Mouse (Mus musculus): ENCODE results near the gene Olfr618. TPM values are rescaled to one million over a fixed set of nuclear protein-coding genes. Genes with fewer than 3 reads are reported as not detected.

Olfr618 gene
- polyA plus RNA-seq (2012; rRNA removed), result not detected in 2 replicates

GRCm38 (mm10) chr7:103589803-103590202 lies at the start of gene Olfr618:
TSS of gene Olfr618 (plus strand) at chr7:103590103.

GRCm38 (mm10) chr7:103542617-103543016 lies 47.3 kb upstream of the Olfr618 start, which contains the start of gene Olfr612:
TSS of gene Olfr612 (minus strand) at chr7:103542717.

GRCm38 (mm10) chr7:103547774-103548173 lies 42.1 kb upstream of the Olfr618 start, which contains the start of gene Olfr613:
TSS of gene Olfr613 (plus strand) at chr7:103548074.

GRCm38 (mm10) chr7:103555779-103556178 lies 34.1 kb upstream of the Olfr618 start, which contains the start of gene Olfr615:
TSS of gene Olfr615 (plus strand) at chr7:103556079.

GRCm38 (mm10) chr7:103569043-103569442 lies 20.9 kb upstream of the Olfr618 start, which contains the start of gene Olfr616:
TSS of gene Olfr616 (minus strand) at chr7:103569143.

GRCm38 (mm10) chr7:103572761-103573160 lies 17.1 kb upstream of the Olfr618 start, which contains the start of gene Olfr617:
TSS of gene Olfr617 (plus strand) at chr7:103573061.

GRCm38 (mm10) chr7:103600275-103600674 lies 10.4 kb downstream of the Olfr618 start, which contains the start of gene Olfr619:
TSS of gene Olfr619 (plus strand) at chr7:103600575.

GRCm38 (mm10) chr7:103612434-103612833 lies 22.5 kb downstream of the Olfr618 start, which contains the start of gene Olfr620:
TSS of gene Olfr620 (minus strand) at chr7:103612534.

GRCm38 (mm10) chr7:103642602-103643001 lies 52.7 kb downstream of the Olfr618 start, which contains the start of gene Olfr622:
TSS of gene Olfr622 (minus strand) at chr7:103642702.

Other genes with a start within 250 kb of the Olfr618 start
- gene Olfr600, start 240.4 kb upstream of the Olfr618 start, polyA plus RNA-seq (2012; rRNA removed), result not detected in 2 replicates
- gene Olfr601, start 227.4 kb upstream of the Olfr618 start, polyA plus RNA-seq (2012; rRNA removed), result not detected in 2 replicates
- gene Olfr603, start 203.9 kb upstream of the Olfr618 start, polyA plus RNA-seq (2012; rRNA removed), result not detected in 2 replicates
- not detected in 2 replicates for gene Usp17lc, start 175.0 kb upstream of the Olfr618 start, polyA plus RNA-seq (2012; rRNA removed)
- gene Olfr605, start 144.7 kb upstream of the Olfr618 start, polyA plus RNA-seq (2012; rRNA removed), result not detected in 2 replicates
- gene Olfr606, start 141.1 kb upstream of the Olfr618 start, polyA plus RNA-seq (2012; rRNA removed), result not detected in 2 replicates
- gene Olfr607, start 126.0 kb upstream of the Olfr618 start, polyA plus RNA-seq (2012; rRNA removed), result not detected in 2 replicates
- not detected in 2 replicates for gene Olfr608, start 120.2 kb upstream of the Olfr618 start, polyA plus RNA-seq (2012; rRNA removed)
- not detected in 2 replicates for gene Olfr609, start 92.0 kb upstream of the Olfr618 start, polyA plus RNA-seq (2012; rRNA removed)
- not detected in 2 replicates for gene Olfr610, start 78.0 kb upstream of the Olfr618 start, polyA plus RNA-seq (2012; rRNA removed)
- not detected in 2 replicates for gene Olfr611, start 69.3 kb upstream of the Olfr618 start, polyA plus RNA-seq (2012; rRNA removed)
- gene Olfr612, start 47.4 kb upstream of the Olfr618 start, polyA plus RNA-seq (2012; rRNA removed), result not detected in 2 replicates
- not detected in 2 replicates for gene Olfr613, start 42.0 kb upstream of the Olfr618 start, polyA plus RNA-seq (2012; rRNA removed)
- not detected in 2 replicates for gene Olfr615, start 34.0 kb upstream of the Olfr618 start, polyA plus RNA-seq (2012; rRNA removed)
- not detected in 2 replicates for gene Olfr616, start 21.0 kb upstream of the Olfr618 start, polyA plus RNA-seq (2012; rRNA removed)
- gene Olfr617, start 17.0 kb upstream of the Olfr618 start, polyA plus RNA-seq (2012; rRNA removed), result not detected in 2 replicates
- gene Olfr619, start 10.5 kb downstream of the Olfr618 start, polyA plus RNA-seq (2012; rRNA removed), result not detected in 2 replicates
- not detected in 2 replicates for gene Olfr620, start 22.4 kb downstream of the Olfr618 start, polyA plus RNA-seq (2012; rRNA removed)
- 0.02 TPM in 1 of 2 replicates, not detected in the other for gene Olfr622, start 52.6 kb downstream of the Olfr618 start, polyA plus RNA-seq (2012; rRNA removed)
- not detected in 2 replicates for gene Olfr623, start 73.6 kb downstream of the Olfr618 start, polyA plus RNA-seq (2012; rRNA removed)
- under 0.01 TPM in 2 replicates for gene Olfr624, start 81.1 kb downstream of the Olfr618 start, polyA plus RNA-seq (2012; rRNA removed)
- not detected in 2 replicates for gene Olfr625-ps1, start 92.6 kb downstream of the Olfr618 start, polyA plus RNA-seq (2012; rRNA removed)
- not detected in 2 replicates for gene Olfr243, start 124.6 kb downstream of the Olfr618 start, polyA plus RNA-seq (2012; rRNA removed)
- gene Olfr628, start 140.3 kb downstream of the Olfr618 start, polyA plus RNA-seq (2012; rRNA removed), result not detected in 2 replicates
- 0.06 and 0.08 TPM in 2 replicates for gene Olfr629, start 154.8 kb downstream of the Olfr618 start, polyA plus RNA-seq (2012; rRNA removed)
- 0.03 TPM in 2 replicates for gene Olfr630, start 167.2 kb downstream of the Olfr618 start, polyA plus RNA-seq (2012; rRNA removed)
- 0.01 TPM in 1 of 2 replicates, not detected in the other for gene Olfr69, start 181.5 kb downstream of the Olfr618 start, polyA plus RNA-seq (2012; rRNA removed)
- gene Olfr68, start 189.6 kb downstream of the Olfr618 start, polyA plus RNA-seq (2012; rRNA removed), result 0.06 and 0.08 TPM in 2 replicates
- 0.01 and 0.02 TPM in 2 replicates for gene Olfr67, start 201.7 kb downstream of the Olfr618 start, polyA plus RNA-seq (2012; rRNA removed)
- 72,714 and 77,546 TPM in 2 replicates for gene Hbb-bt, start 223.9 kb downstream of the Olfr618 start, polyA plus RNA-seq (2012; rRNA removed)
- gene Hbb-bs, start 238.0 kb downstream of the Olfr618 start, polyA plus RNA-seq (2012; rRNA removed), result 210,584 and 218,066 TPM in 2 replicates